Mouse (Mus musculus): Measurements from ENCODE around the gene Spag7. TPM values are rescaled to one million over a fixed set of nuclear protein-coding genes. Genes with fewer than 3 reads are reported as not detected.

Gene Spag7
- total and polyA plus RNA-seq, 2 experiments: 21.0 to 31.6 TPM

DNA sequence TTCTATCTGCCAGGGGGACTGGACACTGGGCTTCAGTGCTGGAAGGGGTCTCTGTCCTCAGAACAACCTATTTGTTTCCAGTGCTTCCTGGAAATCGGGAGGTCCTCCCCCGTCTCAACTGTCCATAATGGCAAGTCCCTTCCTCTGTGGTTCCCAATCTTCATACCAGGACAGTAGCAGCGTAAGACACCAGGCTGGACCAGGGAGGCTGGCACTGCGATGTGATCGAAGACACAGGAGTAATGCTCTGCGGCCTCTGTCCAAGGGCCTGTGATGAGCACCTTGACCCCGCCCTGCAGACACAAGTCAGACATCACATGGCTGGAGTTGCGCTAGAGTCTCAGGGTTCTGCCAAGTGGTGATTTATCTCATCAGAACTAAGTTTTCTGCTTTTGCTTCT lies 10.1 kb upstream of the Spag7 start:
- 95% methylated on average over 8 of the region's 8 CpGs for WGBS
- Histone ChIP-seq H3K4me1 (ENCODE audit: control insufficient read depth, insufficient read depth, low read length) (peaks cover 16% of the 10 kb centered on the region), H3K36me3 (ENCODE audit: control insufficient read depth, insufficient read depth, low read length) (peaks cover 12% of the 10 kb centered on the region), H3K27me3 (ENCODE audit: control insufficient read depth, insufficient read depth, low read length) (no peaks in the 10 kb centered on the region), H3K4me3 (ENCODE audit: insufficient read depth, low read depth, low read length) (no peak overlapping the region), H3K79me2 (ENCODE audit: control insufficient read depth, insufficient read depth, low read length) (no peaks in the 10 kb centered on the region), H3K27ac (replicated peaks; ENCODE audit: insufficient read depth, low read depth, low read length) (peak overlapping the region; percentile 95), H3K9ac (ENCODE audit: low read depth, low read length) (no peak overlapping the region)
- no peak for DNase-seq (ENCODE audit: extremely low read depth, low read depth, low spot score)
- TF ChIP-seq CTCF (IDR thresholded peaks at IDR 0.05; ENCODE audit: low read depth, low read length) (no peak), POLR2A (IDR thresholded peaks at IDR 0.05; ENCODE audit: extremely low read depth, insufficient read depth, low read length) (no peak)

DNA sequence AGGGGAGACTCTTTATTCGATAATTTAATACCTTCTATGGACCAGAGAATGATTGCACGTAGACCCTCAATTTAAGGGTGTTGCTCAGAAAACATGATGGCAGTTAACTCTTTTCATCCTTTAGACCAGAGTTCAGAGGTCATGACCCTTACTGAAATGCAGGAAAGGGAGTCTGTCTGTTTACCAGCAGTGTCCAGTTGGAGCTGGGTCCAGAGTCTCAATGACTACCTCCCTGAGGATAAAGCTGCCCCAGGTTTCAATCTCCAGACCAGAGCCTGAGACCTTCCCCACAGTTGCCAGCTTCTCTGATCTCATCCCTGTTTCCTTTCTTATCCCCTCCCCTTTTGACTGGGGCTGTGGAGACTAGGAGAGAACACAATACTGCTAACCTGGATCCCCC lies 9.4 kb upstream of the Spag7 start:
- H3K4me3 ChIP-seq (ENCODE audit: insufficient read depth, low read depth, low read length): no peak overlapping the region
- H3K9ac ChIP-seq (ENCODE audit: low read depth, low read length): 0 out of 2 replicates have a peak overlapping the region, but pooled peaks have one; percentile 24
- H3K4me1 ChIP-seq (ENCODE audit: control insufficient read depth, insufficient read depth, low read length): peaks cover 16% of the 10 kb centered on the region
- WGBS: 35% methylated on average over 2 of the region's 2 CpGs
- DNase-seq (ENCODE audit: extremely low read depth, low read depth, low spot score): peak; percentile 76
- no peaks in the 10 kb centered on the region for H3K27me3 ChIP-seq (ENCODE audit: control insufficient read depth, insufficient read depth, low read length)
- peak overlapping the region; percentile 95 for H3K27ac ChIP-seq (replicated peaks; ENCODE audit: insufficient read depth, low read depth, low read length)
- no peaks in the 10 kb centered on the region for H3K79me2 ChIP-seq (ENCODE audit: control insufficient read depth, insufficient read depth, low read length)
- TF ChIP-seq POLR2A (IDR thresholded peaks at IDR 0.05; ENCODE audit: extremely low read depth, insufficient read depth, low read length) (no peak), CTCF (IDR thresholded peaks at IDR 0.05; ENCODE audit: low read depth, low read length) (no peak)
- peaks cover 14% of the 10 kb centered on the region for H3K36me3 ChIP-seq (ENCODE audit: control insufficient read depth, insufficient read depth, low read length)

DNA sequence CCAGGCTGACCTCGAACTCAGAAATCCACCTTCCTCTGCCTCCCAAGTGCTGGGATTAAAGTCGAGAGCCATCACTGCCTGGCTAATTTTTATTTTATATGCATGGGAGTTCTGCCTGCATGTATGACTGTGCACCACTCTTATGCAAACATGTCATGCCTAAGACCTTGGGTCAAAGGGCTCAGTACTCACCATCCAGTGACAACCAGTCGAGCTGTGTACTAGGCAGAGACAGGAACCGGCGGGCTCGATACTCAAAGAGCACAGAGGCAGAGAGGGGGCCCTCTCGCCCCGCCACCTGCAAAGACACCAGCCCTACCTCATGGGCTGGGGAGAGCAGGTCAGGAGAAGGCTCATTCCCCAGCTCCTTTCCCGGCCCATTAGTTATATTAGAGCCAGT lies 8.9 kb upstream of the Spag7 start:
- H3K27ac ChIP-seq (replicated peaks; ENCODE audit: insufficient read depth, low read depth, low read length): peak overlapping the region; percentile 95
- H3K36me3 ChIP-seq (ENCODE audit: control insufficient read depth, insufficient read depth, low read length): peaks cover 14% of the 10 kb centered on the region

DNA sequence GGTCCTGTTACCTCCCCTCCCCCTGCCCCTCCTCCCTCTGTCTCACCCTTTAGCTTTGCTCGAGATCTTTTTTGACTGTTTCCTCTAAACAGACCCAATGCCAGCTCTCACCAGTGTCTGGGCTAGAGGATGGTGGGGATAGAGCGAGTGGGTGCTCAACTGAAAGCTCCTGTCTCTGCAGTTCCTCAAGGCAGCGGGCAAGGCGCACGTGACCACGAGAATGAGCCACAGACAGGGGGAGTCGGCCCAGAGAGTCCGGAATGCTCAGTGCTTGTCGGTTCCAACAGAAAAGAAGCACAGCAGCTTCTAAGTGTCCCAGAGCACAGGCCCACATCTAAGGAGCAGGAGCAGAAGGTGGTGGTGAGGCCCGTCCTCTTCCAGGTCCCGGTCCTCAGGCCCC lies 5.3 kb upstream of the Spag7 start:
- TF ChIP-seq CTCF (IDR thresholded peaks at IDR 0.05; ENCODE audit: low read depth, low read length) (no peak), POLR2A (IDR thresholded peaks at IDR 0.05; ENCODE audit: extremely low read depth, insufficient read depth, low read length) (no peak)
- peaks cover 4% of the 10 kb centered on the region for H3K36me3 ChIP-seq (ENCODE audit: control insufficient read depth, insufficient read depth, low read length)
- no peaks in the 10 kb centered on the region for H3K27me3 ChIP-seq (ENCODE audit: control insufficient read depth, insufficient read depth, low read length)
- no peak overlapping the region for H3K4me3 ChIP-seq (ENCODE audit: insufficient read depth, low read depth, low read length)
- H3K4me1 ChIP-seq (ENCODE audit: control insufficient read depth, insufficient read depth, low read length): peaks cover 14% of the 10 kb centered on the region
- no peak overlapping the region for H3K9ac ChIP-seq (ENCODE audit: low read depth, low read length)
- DNase-seq (ENCODE audit: extremely low read depth, low read depth, low spot score): no peak
- no peak overlapping the region for H3K27ac ChIP-seq (replicated peaks; ENCODE audit: insufficient read depth, low read depth, low read length)
- H3K79me2 ChIP-seq (ENCODE audit: control insufficient read depth, insufficient read depth, low read length): no peaks in the 10 kb centered on the region
- 85% methylated on average over 11 of the region's 11 CpGs for WGBS

More for the DNA sequence above, 8.9 kb upstream of the Spag7 start:
- 37% methylated on average over 9 of the region's 9 CpGs for WGBS
- peak; percentile 71 for DNase-seq (ENCODE audit: extremely low read depth, low read depth, low spot score)
- Histone ChIP-seq H3K4me1 (ENCODE audit: control insufficient read depth, insufficient read depth, low read length) (peaks cover 16% of the 10 kb centered on the region), H3K27me3 (ENCODE audit: control insufficient read depth, insufficient read depth, low read length) (no peaks in the 10 kb centered on the region), H3K4me3 (ENCODE audit: insufficient read depth, low read depth, low read length) (no peak overlapping the region), H3K9ac (ENCODE audit: low read depth, low read length) (peak overlapping the region; percentile 38; the same call in 1 of the 2 replicates), H3K79me2 (ENCODE audit: control insufficient read depth, insufficient read depth, low read length) (no peaks in the 10 kb centered on the region)
- TF ChIP-seq POLR2A (IDR thresholded peaks at IDR 0.05; ENCODE audit: extremely low read depth, insufficient read depth, low read length) (no peak), CTCF (IDR thresholded peaks at IDR 0.05; ENCODE audit: low read depth, low read length) (no peak)

DNA sequence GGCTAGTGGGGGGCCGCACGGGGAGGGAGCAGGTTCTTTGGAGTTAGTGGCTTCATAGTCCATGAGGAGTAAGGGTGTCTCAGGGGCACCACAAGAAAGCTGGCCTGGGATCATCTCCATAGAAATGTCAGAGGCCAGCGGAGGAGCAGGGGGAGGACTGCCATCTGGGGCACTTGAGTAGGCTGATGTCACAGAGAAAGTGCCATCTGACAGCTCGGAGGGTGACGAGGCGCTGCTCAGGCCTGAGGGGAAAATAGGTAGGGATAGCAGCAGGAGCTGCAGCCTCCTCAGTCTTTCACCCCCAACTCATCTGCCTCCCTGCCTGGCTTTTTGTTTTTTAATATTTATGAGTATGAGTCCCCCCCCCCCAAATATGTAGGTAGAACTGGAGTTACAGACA lies 4.8 kb upstream of the Spag7 start:
- WGBS: 97% methylated on average over 6 of the region's 6 CpGs
- H3K4me3 ChIP-seq (ENCODE audit: insufficient read depth, low read depth, low read length): no peak overlapping the region
- TF ChIP-seq CTCF (IDR thresholded peaks at IDR 0.05; ENCODE audit: low read depth, low read length): no peak
- no peak for TF ChIP-seq POLR2A (IDR thresholded peaks at IDR 0.05; ENCODE audit: extremely low read depth, insufficient read depth, low read length)
- H3K9ac ChIP-seq (ENCODE audit: low read depth, low read length): no peak overlapping the region
- H3K36me3 ChIP-seq (ENCODE audit: control insufficient read depth, insufficient read depth, low read length): peaks cover 4% of the 10 kb centered on the region
- no peak for DNase-seq (ENCODE audit: extremely low read depth, low read depth, low spot score)
- H3K79me2 ChIP-seq (ENCODE audit: control insufficient read depth, insufficient read depth, low read length): no peaks in the 10 kb centered on the region
- H3K27ac ChIP-seq (replicated peaks; ENCODE audit: insufficient read depth, low read depth, low read length): no peak overlapping the region
- no peaks in the 10 kb centered on the region for H3K27me3 ChIP-seq (ENCODE audit: control insufficient read depth, insufficient read depth, low read length)
- H3K4me1 ChIP-seq (ENCODE audit: control insufficient read depth, insufficient read depth, low read length): peaks cover 9% of the 10 kb centered on the region

DNA sequence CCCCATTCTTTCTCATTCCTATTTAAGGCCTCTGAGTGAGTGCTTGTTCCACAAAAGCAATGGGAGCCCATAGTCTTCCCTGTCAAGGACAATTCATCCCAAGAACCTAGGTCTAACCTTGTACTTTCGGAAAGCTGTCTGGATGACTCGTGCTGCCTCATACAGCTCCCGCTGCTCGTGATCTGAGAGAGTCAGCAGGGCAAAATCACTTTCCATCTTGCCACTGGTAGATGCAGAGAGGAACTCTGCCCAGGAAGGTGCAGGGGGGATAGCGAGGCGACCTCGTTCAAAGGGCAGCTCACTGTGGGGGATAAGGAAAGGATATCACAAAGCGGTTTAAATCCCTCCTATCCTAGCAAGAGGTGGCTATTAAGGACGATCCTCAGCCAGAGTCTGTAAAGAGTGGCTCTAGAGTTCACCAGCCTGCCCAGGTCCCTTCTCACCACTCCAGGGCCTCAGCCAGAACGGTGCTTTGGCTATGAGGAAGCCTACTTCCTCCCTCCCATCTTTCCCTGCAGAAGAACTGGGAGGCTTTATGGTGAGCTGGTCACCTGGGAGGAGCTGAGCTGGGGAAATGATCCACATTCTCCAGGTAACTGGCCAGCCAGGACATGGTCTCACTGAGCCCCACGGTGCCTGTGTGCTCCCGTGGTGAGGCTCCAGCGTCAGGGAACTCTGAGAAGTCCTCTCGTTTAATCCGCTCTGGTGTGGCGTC lies 2.3 kb upstream of the Spag7 start:
- Histone ChIP-seq H3K36me3 (ENCODE audit: control insufficient read depth, insufficient read depth, low read length) (peaks cover 4% of the 10 kb centered on the region), H3K27ac (replicated peaks; ENCODE audit: insufficient read depth, low read depth, low read length) (no peak overlapping the region), H3K9ac (ENCODE audit: low read depth, low read length) (no peak overlapping the region), H3K27me3 (ENCODE audit: control insufficient read depth, insufficient read depth, low read length) (no peaks in the 10 kb centered on the region), H3K4me3 (ENCODE audit: insufficient read depth, low read depth, low read length) (no peak overlapping the region), H3K4me1 (ENCODE audit: control insufficient read depth, insufficient read depth, low read length) (peaks cover 2% of the 10 kb centered on the region; the same call in 1 of the 2 replicates), H3K79me2 (ENCODE audit: control insufficient read depth, insufficient read depth, low read length) (no peaks in the 10 kb centered on the region; the same call in 1 of the 2 replicates)
- no peak for DNase-seq (ENCODE audit: extremely low read depth, low read depth, low spot score)
- 90% methylated on average over 16 of the region's 16 CpGs for WGBS
- TF ChIP-seq CTCF (IDR thresholded peaks at IDR 0.05; ENCODE audit: low read depth, low read length): no peak
- TF ChIP-seq POLR2A (IDR thresholded peaks at IDR 0.05; ENCODE audit: extremely low read depth, insufficient read depth, low read length): no peak

Measured in liver, adult 2 months (tissue).